Mouse (Mus musculus) intestine, embryonic 16.5 days (tissue): ENCODE measurements around the gene Olfr811. TPM values are rescaled to one million over a fixed set of nuclear protein-coding genes. Genes with fewer than 3 reads are reported as not detected.

ENCODE experiments used
- polyA plus RNA-seq: library from polyadenylated mRNA; unstranded; fragments of >200 nt; fragmentation: Nextera tagmentation; extraction: Ambion mirVana; gene quantifications from 2 replicates; pipeline ENCODE4 v1.2.1, GENCODE M21; 2015

Olfr811 gene
- polyA plus RNA-seq, 1 experiment from 2014 or later, result not detected

Other genes starting within 250 kb of the Olfr811 start
- gene Olfr794, start 236.7 kb downstream of the Olfr811 start, polyA plus RNA-seq, result not detected in 2 replicates
- not detected in 2 replicates for gene Olfr796, start 191.8 kb downstream of the Olfr811 start, polyA plus RNA-seq
- not detected in 2 replicates for gene Olfr798, start 176.5 kb downstream of the Olfr811 start, polyA plus RNA-seq
- not detected in 2 replicates for gene Olfr799, start 166.9 kb downstream of the Olfr811 start, polyA plus RNA-seq
- not detected in 2 replicates for gene Olfr800, start 146.7 kb downstream of the Olfr811 start, polyA plus RNA-seq
- gene Olfr801, start 130.5 kb downstream of the Olfr811 start, polyA plus RNA-seq, result not detected in 2 replicates
- gene Olfr802, start 116.2 kb downstream of the Olfr811 start, polyA plus RNA-seq, result not detected in 2 replicates
- not detected in 2 replicates for gene Olfr803, start 110.1 kb downstream of the Olfr811 start, polyA plus RNA-seq
- not detected in 2 replicates for gene Olfr804, start 101.2 kb downstream of the Olfr811 start, polyA plus RNA-seq
- not detected in 2 replicates for gene Olfr805, start 75.0 kb downstream of the Olfr811 start, polyA plus RNA-seq
- gene Olfr806, start 62.5 kb downstream of the Olfr811 start, polyA plus RNA-seq, result not detected in 2 replicates
- gene Olfr807, start 46.6 kb downstream of the Olfr811 start, polyA plus RNA-seq, result not detected in 2 replicates
- gene Olfr808, start 38.9 kb downstream of the Olfr811 start, polyA plus RNA-seq, result not detected in 2 replicates
- gene Olfr809, start 29.8 kb downstream of the Olfr811 start, polyA plus RNA-seq, result not detected in 2 replicates
- not detected in 2 replicates for gene Olfr810, start 9.5 kb downstream of the Olfr811 start, polyA plus RNA-seq
- gene Olfr812, start 41.7 kb upstream of the Olfr811 start, polyA plus RNA-seq, result not detected in 2 replicates
- gene Olfr813, start 51.0 kb upstream of the Olfr811 start, polyA plus RNA-seq, result not detected in 2 replicates
- gene Olfr814, start 75.5 kb upstream of the Olfr811 start, polyA plus RNA-seq, result not detected in 2 replicates
- not detected in 2 replicates for gene Olfr815, start 101.5 kb upstream of the Olfr811 start, polyA plus RNA-seq
- not detected in 2 replicates for gene Olfr816, start 111.2 kb upstream of the Olfr811 start, polyA plus RNA-seq
- gene Olfr818, start 144.7 kb upstream of the Olfr811 start, polyA plus RNA-seq, result not detected in 2 replicates
- gene Olfr819, start 162.9 kb upstream of the Olfr811 start, polyA plus RNA-seq, result not detected in 2 replicates
- gene Olfr247, start 171.7 kb upstream of the Olfr811 start, polyA plus RNA-seq, result not detected in 2 replicates
- not detected in 2 replicates for gene Gm10310, start 180.7 kb upstream of the Olfr811 start, polyA plus RNA-seq
- not detected in 2 replicates for gene Olfr820, start 208.2 kb upstream of the Olfr811 start, polyA plus RNA-seq
- gene Olfr821, start 226.0 kb upstream of the Olfr811 start, polyA plus RNA-seq, result not detected in 2 replicates